Mouse (Mus musculus) heart, adult 9 months (tissue): ENCODE data around the gene Gm14525.
"Not testable (repeated sequence)": the region's sequence is repeated elsewhere in the genome, so short reads cannot be mapped to it uniquely, and the experiment has no call there.

Experiments
- DNase-seq, 2 experiments: peaks; one replicate each; pipeline ENCODE4 v3.0.0; 2022; ENCODE audit warnings: low spot score in 2 of 2

Gene Gm14525

DNA sequence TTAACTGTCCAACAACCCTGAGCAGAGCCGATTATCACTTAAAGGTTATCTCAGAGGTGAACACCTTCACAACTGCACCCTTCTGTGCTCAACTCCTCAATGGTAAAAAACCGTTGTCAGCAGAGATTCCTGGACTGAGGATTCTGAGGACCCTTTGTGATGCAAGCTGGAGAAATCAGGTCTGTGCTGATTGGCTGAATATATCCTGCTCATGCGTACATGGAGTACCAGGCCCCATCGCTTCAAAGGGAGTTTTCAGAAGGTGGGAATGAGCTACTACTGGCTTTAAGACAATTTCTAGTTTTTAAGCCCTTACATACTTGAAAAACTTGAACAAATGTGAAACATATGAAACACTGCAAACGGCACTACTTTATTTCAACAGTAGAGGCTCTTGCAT is at the start of gene Gm14525:
TSS of gene Gm14525 (minus strand) at position 101 of the 400 bp plus-strand sequence.
- not testable (repeated sequence) for DNase-seq
